Mouse (Mus musculus) olfactory bulb, adult 2 months (tissue): ENCODE measurements at regions not wholly inside any gene's neighbourhood (a gene's known extent, or its start where the extent isn't known, plus 50 kb on each side); places are given as distances from the start of the nearest gene placed in this dataset.

Experiments used
- CTCF ChIP-seq: fragments of 200-500 bp; IDR thresholded peaks from 2 replicates; pipeline ENCODE4 v1.5.1; 2012; ENCODE audit warnings: low read depth, mild to moderate bottlenecking, low read length, moderate library complexity; ENCODE audit not compliant: insufficient read depth
- POLR2A ChIP-seq: fragments of 200-500 bp; IDR thresholded peaks from 2 replicates; pipeline ENCODE4 v1.6.1; 2012; ENCODE audit warnings: mild to moderate bottlenecking, low read depth, low read length, moderate library complexity; ENCODE audit not compliant: insufficient read depth

- no peak for TF ChIP-seq CTCF
- TF ChIP-seq POLR2A = no peak
Measured at GRCm38 (mm10) chr9:33543301-33543700, 907.3 kb downstream of the Ets1 start.
